Mouse (Mus musculus): ENCODE data around the gene Dgkh.

- TF ChIP-seq CTCF (IDR thresholded peaks at IDR 0.05; ENCODE audit: low read depth, low read length) (no peak), POLR2AphosphoS5 (IDR thresholded peaks at IDR 0.05; ENCODE audit: insufficient replicate concordance, low read depth, low read length) (no peak)
Measured at GRCm38 (mm10) chr14:78724414-78725306, 7.9 kb downstream of the Dgkh start.
